Mouse (Mus musculus) C2C12 (cell line): ENCODE measurements around the gene Otud3.

ENCODE experiments used
- CEBPB ChIP-seq: IDR thresholded peaks from one replicate; pipeline ENCODE4 v1.6.1; 2011; ENCODE audit warnings: low read depth, mild to moderate bottlenecking, control low read depth, moderate library complexity
- CTCF ChIP-seq: IDR thresholded peaks from one replicate; pipeline ENCODE4 v1.5.1; 2011; ENCODE audit not compliant: control insufficient read depth, insufficient read depth, insufficient read length
- FOSL1 ChIP-seq: IDR thresholded peaks from one replicate; pipeline ENCODE4 v1.8.0; 2011; ENCODE audit warnings: mild to moderate bottlenecking, low read length; ENCODE audit not compliant: poor library complexity, insufficient read depth, severe bottlenecking
- MAX ChIP-seq: IDR thresholded peaks from one replicate; pipeline ENCODE4 v1.6.1; 2011; ENCODE audit warnings: mild to moderate bottlenecking, control low read depth
- MYOD1 ChIP-seq: IDR thresholded peaks from one replicate; pipeline ENCODE4 v1.6.1; 2011; ENCODE audit warnings: low read depth; ENCODE audit not compliant: control insufficient read depth, insufficient read length
- USF1 ChIP-seq: IDR thresholded peaks from one replicate; pipeline ENCODE4 v1.6.1; 2011; ENCODE audit warnings: low read depth, mild to moderate bottlenecking, control low read depth, moderate library complexity

DNA sequence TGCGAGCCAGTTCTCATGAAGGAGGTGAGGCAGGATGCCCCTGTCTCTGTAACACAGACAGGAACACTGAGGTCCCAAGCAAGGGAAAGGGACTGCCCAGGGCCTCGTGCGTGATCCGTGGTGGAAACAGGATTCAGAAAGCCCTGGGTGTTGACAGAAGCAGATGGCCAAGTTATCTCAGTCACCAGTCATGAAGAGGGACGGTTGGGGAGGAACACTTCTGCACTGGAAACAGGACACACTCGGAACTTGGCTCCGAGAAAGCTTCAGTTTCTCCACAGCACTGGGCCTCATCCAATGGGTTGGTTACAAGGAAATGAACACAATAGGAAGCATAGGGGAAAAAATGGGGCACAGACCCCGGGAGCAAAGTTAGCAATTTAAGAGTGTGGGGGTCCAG is 35.0 kb downstream of the Otud3 start:
- TF ChIP-seq CTCF, result no peak
- TF ChIP-seq USF1, result no peak
- no peak for TF ChIP-seq MAX
- TF ChIP-seq CEBPB, result no peak
- no peak for TF ChIP-seq MYOD1
- no peak for TF ChIP-seq FOSL1
